Mouse (Mus musculus): Measurements from ENCODE around the gene Zfp462. TPM values are rescaled to one million over a fixed set of nuclear protein-coding genes. Genes with fewer than 3 reads are reported as not detected.
A peak's percentile ranks its signal among the peaks of the same experiment; 100 is the strongest.
"Not testable (repeated sequence)": the region's sequence is repeated elsewhere in the genome, so short reads cannot be mapped to it uniquely, and the experiment has no call there.

Zfp462 gene
- 10 to 100 TPM in 1 of 2 experiments, 1 to 10 TPM in 1; 6.1 to 10.5 TPM for total RNA-seq (2021)

GRCm38 (mm10) chr4:54944921-54945430 is at the start of gene Zfp462:
Zfp462 (plus strand) TSS chr4:54945048.
- DNase-seq (ENCODE audit: low spot score) = no peak

GRCm38 (mm10) chr4:54896017-54896416 is 48.8 kb upstream of the Zfp462 start:
- intact Hi-C loops (cut with DNase I) = no loop called here
- no peak for DNase-seq (ENCODE audit: low spot score)

More at GRCm38 (mm10) chr4:54944921-54945430, at the start of gene Zfp462:
- intact Hi-C loops (cut with DNase I) = loop anchor here (5.0 to 10.0 kb wide), 2 partner anchors 132 to 1020 kb away; no protein-coding TSS in a partner anchor

GRCm38 (mm10) chr4:54904641-54905040 is 40.2 kb upstream of the Zfp462 start:
- intact Hi-C loops (cut with DNase I) = no loop called here
- no peak for DNase-seq (ENCODE audit: low spot score)

GRCm38 (mm10) chr4:54905399-54905953 is 39.4 kb upstream of the Zfp462 start:
- no peak for DNase-seq (ENCODE audit: low spot score)

GRCm38 (mm10) chr4:54910300-54910699 is 34.5 kb upstream of the Zfp462 start:
- no peak for DNase-seq (ENCODE audit: low spot score)
- intact Hi-C loops (cut with DNase I) = no loop called here

More at GRCm38 (mm10) chr4:54905399-54905953, 39.4 kb upstream of the Zfp462 start:
- intact Hi-C loops (cut with DNase I) = no loop called here

GRCm38 (mm10) chr4:54918276-54918675 is 26.6 kb upstream of the Zfp462 start:
- DNase-seq (ENCODE audit: low spot score) = peak; percentile 5

GRCm38 (mm10) chr4:54923386-54923785 is 21.5 kb upstream of the Zfp462 start:
- DNase-seq (ENCODE audit: low spot score) = no peak
- intact Hi-C loops (cut with DNase I) = loop anchor here (10.0 kb wide), 1 partner anchor 311 kb away; no protein-coding TSS in a partner anchor

More at GRCm38 (mm10) chr4:54918276-54918675, 26.6 kb upstream of the Zfp462 start:
- intact Hi-C loops (cut with DNase I) = no loop called here

GRCm38 (mm10) chr4:54924306-54924705 is 20.5 kb upstream of the Zfp462 start:
- intact Hi-C loops (cut with DNase I) = loop anchor here (10.0 kb wide), 1 partner anchor 310 kb away; no protein-coding TSS in a partner anchor
- DNase-seq (ENCODE audit: low spot score) = no peak

- DNase-seq (ENCODE audit: low spot score) = not testable (repeated sequence)
These were observed 18.4 kb upstream of the Zfp462 start for GRCm38 (mm10) chr4:54926456-54926855.

GRCm38 (mm10) chr4:54927321-54928062 is 17.4 kb upstream of the Zfp462 start:
- intact Hi-C loops (cut with DNase I) = loop anchor here (10.0 kb wide), 1 partner anchor 307 kb away; no protein-coding TSS in a partner anchor
- DNase-seq (ENCODE audit: low spot score) = not testable (repeated sequence)

More at GRCm38 (mm10) chr4:54926456-54926855, 18.4 kb upstream of the Zfp462 start:
- intact Hi-C loops (cut with DNase I) = loop anchor here (10.0 kb wide), 1 partner anchor 308 kb away; no protein-coding TSS in a partner anchor

- no peak for DNase-seq (ENCODE audit: low spot score)
- intact Hi-C loops (cut with DNase I) = loop anchor here (10.0 kb wide), 1 partner anchor 305 kb away; no protein-coding TSS in a partner anchor
These were observed 15.2 kb upstream of the Zfp462 start for GRCm38 (mm10) chr4:54929686-54930085.

- intact Hi-C loops (cut with DNase I) = no loop called here
- DNase-seq (ENCODE audit: low spot score) = no peak
These were observed 12.2 kb upstream of the Zfp462 start for GRCm38 (mm10) chr4:54932668-54933067.

- no peak for DNase-seq (ENCODE audit: low spot score)
- intact Hi-C loops (cut with DNase I) = no loop called here
These were observed 7.7 kb upstream of the Zfp462 start for GRCm38 (mm10) chr4:54937161-54937560.

GRCm38 (mm10) chr4:54945603-54946445 is 976 bp downstream of the Zfp462 start:
- intact Hi-C loops (cut with DNase I) = loop anchor here (2.0 to 10.0 kb wide), 3 partner anchors 57 to 1021 kb away; no protein-coding TSS in a partner anchor
- DNase-seq (ENCODE audit: low spot score) = no peak

- DNase-seq (ENCODE audit: low spot score) = no peak
- intact Hi-C loops (cut with DNase I) = loop anchor here (2.0 to 10.0 kb wide), 3 partner anchors 56 to 1022 kb away; no protein-coding TSS in a partner anchor
These were observed 1.8 kb downstream of the Zfp462 start for GRCm38 (mm10) chr4:54946662-54947055.

GRCm38 (mm10) chr4:54947056-54947990 is 2.5 kb downstream of the Zfp462 start:
- intact Hi-C loops (cut with DNase I) = loop anchor here (2.0 to 10.0 kb wide), 3 partner anchors 55 to 1023 kb away; no protein-coding TSS in a partner anchor
- DNase-seq (ENCODE audit: low spot score) = no peak

GRCm38 (mm10) chr4:54947991-54948615 is 3.3 kb downstream of the Zfp462 start:
- intact Hi-C loops (cut with DNase I) = loop anchor here (2.0 to 10.0 kb wide), 3 partner anchors 55 to 1023 kb away; no protein-coding TSS in a partner anchor
- no peak for DNase-seq (ENCODE audit: low spot score)

All from heart, postnatal 25 days (tissue).